Mouse (Mus musculus) ES-Bruce4 (cell line): ENCODE measurements around the gene Vcam1.

Experiments
- CTCF ChIP-seq: IDR thresholded peaks from one replicate; pipeline ENCODE4 v1.8.1; 2011; ENCODE audit warnings: low read depth, low read length
- EP300 ChIP-seq: IDR thresholded peaks from 2 replicates; pipeline ENCODE4 v1.6.1; 2011; ENCODE audit warnings: low read depth, low read length; ENCODE audit not compliant: insufficient read depth

DNA sequence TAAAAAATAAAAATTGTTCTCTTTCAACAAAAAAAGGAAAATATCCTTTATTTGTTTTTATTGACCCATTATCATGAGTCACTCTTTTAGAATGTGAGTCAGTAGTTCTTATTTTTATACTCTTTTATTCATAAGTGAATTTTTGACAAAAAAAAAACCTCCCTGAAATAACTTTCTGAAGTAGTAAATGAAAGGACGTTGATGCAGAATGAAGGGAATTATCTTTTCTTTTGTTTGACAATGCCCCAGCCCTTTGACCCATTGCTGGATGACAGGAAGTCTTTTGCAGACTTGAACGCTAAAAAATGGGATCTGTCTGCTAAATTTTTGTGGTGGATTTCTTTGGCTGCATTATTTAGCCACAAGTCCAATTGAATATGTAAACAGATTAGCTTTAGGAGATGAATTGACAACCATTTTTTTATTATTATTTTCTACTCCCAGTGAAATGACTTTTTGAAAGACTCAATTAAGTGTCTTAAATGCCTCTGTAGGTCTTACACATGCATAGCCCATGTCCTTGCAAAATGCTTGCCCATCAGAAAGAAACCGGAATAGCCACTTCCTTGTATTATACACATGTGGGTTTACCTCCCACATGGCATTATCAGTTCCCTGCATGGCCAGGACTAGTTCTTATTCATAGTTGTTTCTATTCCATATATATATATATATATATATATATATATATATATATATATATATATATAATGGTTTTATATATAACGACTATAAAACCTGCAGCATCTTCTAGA is 530 bp upstream of the Vcam1 start:
- TF ChIP-seq CTCF = no peak
- TF ChIP-seq EP300 = no peak
